Mouse (Mus musculus) megakaryocyte-erythroid progenitor cell, adult 5-6 weeks (primary cell): ENCODE measurements around the gene Nav3. TPM values are rescaled to one million over a fixed set of nuclear protein-coding genes. Genes with fewer than 3 reads are reported as not detected.

ENCODE experiments used
- ATAC-seq: replicated peaks from 2 replicates; pipeline ENCODE4 v1.8.0; 2016; ENCODE audit warnings: mild to moderate bottlenecking, inconsistent platforms; ENCODE audit not compliant: severe bottlenecking, poor library complexity, low FRiP score, low TSS enrichment
- total RNA-seq, 2 experiments: library from RNA; stranded (forward) in 1 of 2; stranded (reverse) in 1 of 2; fragments of 200-1000, 215-1000 nt in 1 of 2; fragments of >200 nt in 1 of 2; fragmentation: Nextera tagmentation in 1 of 2; gene quantifications; 2 replicates each; pipeline ENCODE4 v1.2.3; 2014 to 2017

Nav3 gene
- total RNA-seq, 2 experiments from 2014 or later = not detected

DNA sequence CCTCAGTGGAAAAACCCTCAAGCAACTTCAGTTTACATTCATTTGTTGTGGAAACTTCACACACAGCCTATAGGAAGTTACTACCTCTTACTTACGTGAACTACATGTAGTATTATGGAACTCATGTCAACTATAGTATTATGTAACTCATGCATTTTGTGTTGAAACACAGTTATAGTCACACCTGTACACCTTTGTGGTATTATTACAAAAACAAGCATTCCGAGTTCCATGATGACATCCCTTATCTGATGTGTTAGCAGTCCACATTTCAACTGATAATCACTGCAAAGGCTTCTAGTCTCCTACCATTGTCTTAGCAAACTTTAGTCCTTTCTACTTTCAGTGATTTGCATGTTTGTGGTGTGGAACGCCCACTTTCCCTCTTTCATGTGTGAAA, 568.8 kb downstream of the Nav3 start:
- no peak for ATAC-seq

DNA sequence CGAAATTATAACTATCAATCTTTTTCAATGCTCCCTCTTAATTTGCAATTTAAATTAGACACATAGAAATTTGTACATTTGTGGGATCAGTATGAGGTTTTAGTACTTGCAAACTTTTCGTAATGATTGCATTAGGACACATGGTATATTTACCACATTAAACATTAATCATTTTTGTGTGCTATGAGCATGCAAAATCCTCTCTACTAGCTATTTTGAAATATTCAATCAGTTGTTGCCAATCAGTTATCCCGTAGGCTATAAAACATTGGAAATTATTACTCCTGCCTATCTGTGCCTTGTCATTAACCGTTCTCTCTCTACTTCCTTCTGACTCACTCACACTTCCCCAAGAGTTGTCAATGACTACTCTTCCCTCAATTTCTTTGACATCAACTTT, 579.9 kb downstream of the Nav3 start:
- ATAC-seq = no peak

- no peak for ATAC-seq
These were observed 580.6 kb downstream of the Nav3 start for GRCm38 (mm10) chr10:109875312-109875830.

DNA sequence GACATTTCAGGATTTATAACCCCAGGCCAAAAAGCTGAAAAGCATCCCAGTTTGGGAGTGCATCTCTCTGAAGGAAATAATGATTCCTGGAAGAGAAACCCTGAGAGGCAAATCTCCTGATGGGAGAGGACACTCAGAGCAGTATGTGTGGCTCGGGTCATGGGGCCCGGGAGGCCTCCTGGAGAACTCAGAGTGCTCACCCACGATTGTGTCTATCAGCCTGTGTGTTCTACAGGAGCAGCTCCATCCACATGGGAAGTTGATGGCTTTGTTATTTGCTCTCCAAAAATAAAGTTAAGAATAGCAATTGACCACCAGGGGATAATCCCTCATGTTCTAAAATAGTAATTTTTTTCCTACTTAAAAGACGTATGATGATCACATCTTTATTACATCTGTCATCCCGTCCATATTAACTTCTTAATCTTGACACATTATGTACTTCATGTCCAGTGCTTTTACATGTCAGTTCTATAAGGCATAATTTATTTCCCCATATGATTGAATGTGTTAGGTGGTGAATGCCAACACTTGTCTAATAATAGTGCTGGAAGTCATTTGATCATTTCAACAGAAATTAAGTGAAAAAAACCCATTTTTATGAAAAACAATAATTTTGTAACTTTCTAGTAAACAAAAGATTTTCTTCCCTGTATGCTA, 581.2 kb downstream of the Nav3 start:
- ATAC-seq = no peak

DNA sequence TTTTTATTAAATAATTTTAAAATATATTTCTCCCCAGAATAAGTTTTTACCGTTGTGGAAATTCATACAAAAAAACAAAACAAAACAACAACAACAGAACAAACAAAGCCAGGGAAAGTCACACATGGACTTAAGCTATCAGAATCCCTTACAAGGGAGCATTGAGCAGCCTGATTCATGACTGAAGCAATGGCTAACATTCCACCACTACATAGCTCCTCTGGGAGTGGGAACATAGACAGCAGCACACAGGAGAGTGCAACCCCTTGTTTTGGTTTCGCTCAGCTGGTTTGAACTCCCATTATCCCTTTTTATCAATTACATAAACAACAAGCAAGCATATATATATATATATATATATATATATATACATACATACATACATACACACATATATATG, 589.9 kb downstream of the Nav3 start:
- ATAC-seq = no peak

DNA sequence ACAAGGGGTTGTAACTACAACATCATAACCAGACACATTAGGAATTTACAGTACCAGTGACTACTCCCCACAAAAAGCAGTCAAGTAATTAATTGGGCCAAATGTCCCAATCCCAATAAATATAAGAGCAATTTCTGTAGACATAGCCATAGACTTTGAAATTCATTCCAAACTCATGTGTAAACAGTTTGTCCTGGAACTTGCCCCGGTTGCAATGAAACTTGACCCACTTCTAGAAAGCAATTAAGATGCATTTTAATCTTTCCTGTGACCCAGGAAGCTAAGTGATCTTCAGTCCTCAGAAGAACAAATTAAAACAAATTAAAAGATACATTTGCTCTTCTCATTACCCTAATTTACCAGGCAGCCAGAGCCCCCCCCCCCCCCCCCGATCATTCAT, 590.6 kb downstream of the Nav3 start:
- ATAC-seq = no peak

- ATAC-seq = peak; percentile 70; the same call in 1 of the 2 replicates
These were observed 591.3 kb downstream of the Nav3 start for GRCm38 (mm10) chr10:109864708-109865107.

- ATAC-seq = 0 out of 2 replicates have a peak, but pooled peaks have one; percentile 61
These were observed 594.7 kb downstream of the Nav3 start for GRCm38 (mm10) chr10:109861275-109861674.

DNA sequence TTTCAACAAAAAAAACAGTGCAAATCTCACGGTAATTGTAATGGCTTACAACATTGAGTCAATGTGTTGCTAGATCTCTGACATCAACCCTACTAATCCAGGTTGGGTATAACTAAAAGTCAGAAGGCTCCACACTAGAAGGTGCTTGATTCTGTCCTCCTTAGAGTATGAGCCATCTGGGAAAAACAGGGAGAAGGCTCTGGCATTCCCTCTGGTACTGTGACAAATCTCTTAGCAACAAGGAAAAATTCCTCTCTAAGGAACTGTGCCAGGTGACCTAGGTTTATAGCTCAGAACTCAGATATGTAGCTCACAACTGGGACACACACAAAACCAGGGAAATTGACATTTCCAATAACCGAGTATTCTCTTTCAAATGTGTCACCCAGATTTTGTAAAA, 597.4 kb downstream of the Nav3 start:
- no peak for ATAC-seq

- no peak for ATAC-seq
These were observed 603.6 kb downstream of the Nav3 start for GRCm38 (mm10) chr10:109852392-109852791.

DNA sequence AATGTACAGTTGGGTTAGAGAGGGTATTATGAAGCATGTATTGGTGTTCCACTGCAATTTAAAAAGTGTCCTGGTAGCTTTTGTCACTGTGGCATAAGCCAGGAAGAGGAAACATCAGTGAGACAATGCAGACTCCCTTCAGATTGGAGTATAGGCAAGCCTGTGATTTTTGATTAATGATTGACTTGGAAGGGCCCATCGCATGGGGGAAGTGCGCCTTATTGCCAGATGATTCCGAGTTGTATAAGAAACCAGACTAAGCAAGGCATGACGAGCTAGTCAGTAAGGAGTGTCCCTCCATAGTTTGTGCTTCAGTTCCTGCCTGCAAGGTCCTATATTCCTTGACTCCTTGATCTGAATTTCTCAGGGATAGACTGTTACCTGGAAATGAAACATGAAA, 608.4 kb downstream of the Nav3 start:
- no peak for ATAC-seq

- ATAC-seq = no peak
These were observed 612.3 kb downstream of the Nav3 start for GRCm38 (mm10) chr10:109843661-109844060.

DNA sequence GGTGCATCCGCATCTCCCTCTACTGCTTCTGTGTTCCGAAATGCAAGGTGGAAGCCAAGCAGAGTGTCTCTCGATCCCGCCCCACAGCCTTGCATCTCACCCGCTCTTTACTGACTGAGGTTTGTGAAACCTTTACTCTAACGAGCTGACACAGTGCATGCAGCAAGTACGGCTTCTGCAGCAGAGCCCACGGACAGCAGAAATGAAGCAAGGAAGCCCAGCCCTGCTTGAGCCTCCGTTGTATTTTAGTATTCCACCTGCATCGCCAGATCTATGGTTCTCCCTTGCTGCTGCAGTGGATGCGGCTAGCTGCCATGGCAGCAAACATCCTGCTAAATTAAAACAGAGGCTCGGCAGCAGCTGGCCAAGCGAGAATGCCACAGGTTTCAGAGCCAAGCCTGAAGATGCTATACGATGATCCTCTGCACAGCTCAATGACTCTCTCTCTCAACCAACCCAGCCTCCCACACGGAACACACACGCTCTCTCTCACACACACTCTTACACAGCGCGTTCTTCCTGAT, 623.2 kb downstream of the Nav3 start:
- no peak for ATAC-seq

GRCm38 (mm10) chr10:109806782-109807493, 649.1 kb downstream of the Nav3 start:
- ATAC-seq = no peak

GRCm38 (mm10) chr10:109803441-109803840, 652.6 kb downstream of the Nav3 start:
- ATAC-seq = no peak

DNA sequence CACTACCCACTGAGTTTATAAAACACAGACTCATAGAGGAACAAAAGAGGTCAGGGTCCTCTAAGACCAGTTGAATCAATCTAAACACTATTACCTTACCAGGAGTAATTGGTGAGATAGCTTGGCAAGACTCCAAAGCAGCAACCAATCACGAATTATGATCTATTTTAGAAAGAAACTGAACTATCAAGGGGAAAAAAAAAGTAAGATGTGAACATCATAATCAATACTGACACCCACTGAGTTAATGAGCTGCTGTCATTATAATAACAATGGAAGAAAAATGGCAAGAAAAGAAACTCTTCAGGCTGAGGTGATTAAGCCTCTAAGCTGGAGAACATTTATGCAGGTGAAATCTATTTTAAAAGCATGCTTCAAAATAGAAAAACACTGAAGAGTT, 653.8 kb downstream of the Nav3 start:
- no peak for ATAC-seq

GRCm38 (mm10) chr10:109799246-109799645, 656.8 kb downstream of the Nav3 start:
- ATAC-seq = no peak

- ATAC-seq = no peak
These were observed 659.0 kb downstream of the Nav3 start for GRCm38 (mm10) chr10:109796981-109797380.

GRCm38 (mm10) chr10:109793491-109793890, 662.5 kb downstream of the Nav3 start:
- ATAC-seq = no peak

DNA sequence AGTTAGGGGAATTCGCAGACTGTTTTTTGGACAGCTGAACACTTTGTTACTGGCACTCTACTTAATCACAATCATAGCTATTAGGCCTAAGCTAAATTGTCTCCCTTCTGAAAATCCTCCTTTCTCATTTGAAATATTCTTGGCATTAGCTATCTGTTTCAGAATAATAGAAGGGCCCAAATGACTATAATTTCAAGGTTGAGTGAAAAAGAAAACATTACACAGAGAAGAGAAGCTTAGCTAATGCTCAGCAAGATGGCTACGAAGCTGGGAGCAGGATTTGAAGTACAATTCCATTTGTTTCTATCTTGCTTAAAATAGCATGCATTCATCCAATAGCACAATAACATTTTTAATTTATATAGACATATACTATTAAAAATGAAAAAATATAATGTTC, 667.3 kb downstream of the Nav3 start:
- no peak for ATAC-seq

GRCm38 (mm10) chr10:109779109-109779508, 676.9 kb downstream of the Nav3 start:
- ATAC-seq = no peak
